Mouse (Mus musculus) heart, embryonic 11.5 days (tissue): ENCODE measurements around the gene Erh. TPM values are rescaled to one million over a fixed set of nuclear protein-coding genes. Genes with fewer than 3 reads are reported as not detected.

ENCODE experiments used
- ATAC-seq: fragments of 200-750 bp; cut with Nextera tagmentation; replicated peaks from 2 replicates; pipeline ENCODE4 v1.8.0; 2017; ENCODE audit warnings: moderate library complexity; ENCODE audit not compliant: insufficient number of reproducible peaks, low FRiP score, low TSS enrichment
- H3K27ac ChIP-seq: fragments of 300-500 bp; sonication (generic); 2 replicates; pipeline ENCODE4 v1.5.1; 2014; ENCODE audit warnings: mild to moderate bottlenecking, low read depth, low read length
- H3K27me3 ChIP-seq: fragments of 300-500 bp; sonication (generic); 2 replicates; pipeline ENCODE4 v1.6.1; 2014; ENCODE audit warnings: mild to moderate bottlenecking, low read length, mixed read lengths; ENCODE audit not compliant: control insufficient read depth, insufficient read depth
- H3K36me3 ChIP-seq: fragments of 300-500 bp; sonication (generic); 2 replicates; pipeline ENCODE4 v1.6.1; 2014; ENCODE audit warnings: mild to moderate bottlenecking, low read length, moderate library complexity, mixed read lengths; ENCODE audit not compliant: control insufficient read depth, insufficient read depth
- H3K4me1 ChIP-seq: fragments of 300-500 bp; sonication (generic); 2 replicates; pipeline ENCODE4 v1.6.1; 2014; ENCODE audit warnings: low read length; ENCODE audit not compliant: control insufficient read depth, insufficient read depth
- H3K4me2 ChIP-seq: fragments of 300-500 bp; sonication (generic); 2 replicates; pipeline ENCODE4 v1.6.1; 2014; ENCODE audit warnings: mild to moderate bottlenecking, moderate library complexity
- H3K4me3 ChIP-seq: fragments of 300-500 bp; sonication (generic); 2 replicates; pipeline ENCODE4 v1.5.1; 2014; ENCODE audit warnings: low read depth, low read length
- H3K9ac ChIP-seq: fragments of 300-500 bp; sonication (generic); 2 replicates; pipeline ENCODE4 v1.6.1; 2014; ENCODE audit warnings: mild to moderate bottlenecking, low read depth, low read length, moderate library complexity
- H3K9me3 ChIP-seq: fragments of 300-500 bp; sonication (generic); replicated peaks from 2 replicates; pipeline ENCODE4 v1.6.1; 2016; ENCODE audit warnings: low read length; ENCODE audit not compliant: control insufficient read depth
- WGBS: fragments of 180-500 bp; shearing (Covaris S2); extraction: QIAGEN DNeasy Blood & Tissue Kit; methylation state at CpG from one replicate; pipeline ENCODE4 v1.1.7; 2014; ENCODE audit not compliant: insufficient replicate concordance; 5-methylcytosine and 5-hydroxymethylcytosine counted together
- polyA plus RNA-seq: library from polyadenylated mRNA; unstranded; fragments of >200 nt; fragmentation: Nextera tagmentation; extraction: Ambion mirVana; gene quantifications from 2 replicates; pipeline ENCODE4 v1.2.1, GENCODE M21; 2014

Erh gene
- polyA plus RNA-seq, 1 experiment from 2014 or later: 169 TPM

- 82% methylated on average over 2 of the region's 2 CpGs for WGBS
- H3K9me3 ChIP-seq: no peaks in the 10 kb centered on the region
- H3K4me2 ChIP-seq: no peak overlapping the region
- no peak overlapping the region for H3K27ac ChIP-seq
- peaks cover 13% of the 10 kb centered on the region for H3K4me1 ChIP-seq
- no peak overlapping the region for H3K4me3 ChIP-seq
- no peaks in the 10 kb centered on the region for H3K27me3 ChIP-seq
- H3K9ac ChIP-seq: no peak overlapping the region
- no peaks in the 10 kb centered on the region for H3K36me3 ChIP-seq
- no peak for ATAC-seq
Measured at GRCm38 (mm10) chr12:80604218-80604617, 39.9 kb downstream of the Erh start.

DNA sequence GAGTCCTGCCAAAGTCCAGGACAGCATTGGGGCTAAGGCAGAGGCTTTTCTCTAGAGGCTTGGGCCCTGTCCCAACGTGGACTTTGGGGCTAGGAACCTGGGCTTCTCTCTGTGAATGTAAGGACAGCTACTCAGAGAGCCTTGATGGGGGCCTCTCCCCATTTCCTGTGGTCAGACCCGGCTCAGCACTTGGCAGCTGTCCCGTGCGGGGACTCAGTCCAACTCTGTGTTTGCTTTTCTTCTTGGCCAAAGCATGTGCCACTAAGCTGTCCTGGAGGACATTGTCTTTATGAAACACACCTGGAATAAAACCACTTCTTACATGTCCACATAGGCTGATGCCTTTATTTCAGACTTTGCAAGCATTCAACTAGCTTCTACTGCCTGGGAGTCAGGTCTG, 40.6 kb downstream of the Erh start:
- H3K36me3 ChIP-seq: no peaks in the 10 kb centered on the region
- H3K9ac ChIP-seq: no peak overlapping the region
- H3K4me1 ChIP-seq: peaks cover 13% of the 10 kb centered on the region
- WGBS: 53% methylated on average over 4 of the region's 4 CpGs
- no peaks in the 10 kb centered on the region for H3K9me3 ChIP-seq
- no peak; the same call in 1 of the 2 replicates for ATAC-seq
- no peaks in the 10 kb centered on the region for H3K27me3 ChIP-seq
- H3K4me3 ChIP-seq: no peak overlapping the region
- no peak overlapping the region for H3K27ac ChIP-seq
- no peak overlapping the region for H3K4me2 ChIP-seq

DNA sequence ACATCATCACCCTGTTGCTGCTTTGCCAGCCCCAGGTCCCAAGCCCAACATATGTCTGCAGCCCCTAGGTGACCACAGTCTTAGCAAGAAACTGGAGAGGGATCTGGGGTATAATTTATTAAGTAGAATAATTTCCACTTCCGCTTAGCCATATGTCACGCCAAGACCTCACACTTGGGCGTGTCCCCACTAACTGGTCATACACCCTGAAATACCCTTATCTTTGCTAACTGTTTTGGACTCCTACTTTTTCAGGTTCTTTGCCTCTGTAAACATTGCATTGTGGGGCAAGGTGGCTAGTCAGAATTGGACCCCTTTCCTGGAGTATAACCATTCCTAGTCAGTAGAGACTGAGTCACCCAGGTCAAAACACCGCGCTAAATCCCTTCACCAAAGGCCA, 41.7 kb downstream of the Erh start:
- Histone ChIP-seq H3K9ac (no peak overlapping the region), H3K4me2 (no peak overlapping the region), H3K27me3 (no peaks in the 10 kb centered on the region), H3K9me3 (no peaks in the 10 kb centered on the region), H3K4me1 (peaks cover 13% of the 10 kb centered on the region), H3K4me3 (no peak overlapping the region), H3K27ac (no peak overlapping the region), H3K36me3 (no peaks in the 10 kb centered on the region)
- 86% methylated on average over 5 of the region's 5 CpGs for WGBS
- no peak for ATAC-seq

DNA sequence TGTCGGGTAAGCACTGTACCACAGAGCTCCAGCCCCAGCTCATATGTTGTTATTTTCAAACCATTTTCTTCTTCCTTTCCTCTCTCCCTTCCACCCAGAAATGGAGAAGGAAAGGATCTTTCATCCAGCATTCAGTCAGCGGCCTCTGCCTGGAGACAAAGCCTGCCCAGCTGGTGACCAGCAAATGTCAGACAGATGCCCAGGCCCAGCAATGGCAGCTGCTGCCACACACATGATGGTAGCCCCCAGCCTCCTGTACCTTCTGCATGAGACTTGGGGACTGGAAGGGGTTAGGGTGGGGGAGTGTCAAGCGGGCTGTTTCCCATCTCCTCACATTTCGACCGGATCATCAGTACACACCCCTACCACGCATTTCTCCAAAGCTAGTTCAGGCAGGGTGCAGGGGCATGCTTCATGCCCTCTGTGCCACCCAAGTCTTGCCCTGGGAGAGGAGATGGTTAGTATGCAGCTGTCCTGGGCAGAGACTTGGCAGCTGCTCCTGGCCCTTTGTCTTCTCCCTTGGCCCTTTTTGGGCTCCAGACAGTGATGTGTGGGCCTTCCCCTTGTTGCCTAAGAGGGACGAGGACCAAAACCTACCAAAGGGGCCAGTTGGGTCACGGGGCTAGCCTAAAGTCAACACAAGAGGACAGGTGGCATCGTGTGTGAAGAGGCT, 42.4 kb downstream of the Erh start:
- ATAC-seq: no peak

GRCm38 (mm10) chr12:80598756-80599155, 45.4 kb downstream of the Erh start:
- Histone ChIP-seq H3K27me3 (no peaks in the 10 kb centered on the region), H3K9me3 (no peaks in the 10 kb centered on the region), H3K27ac (no peak overlapping the region), H3K9ac (no peak overlapping the region), H3K4me3 (no peak overlapping the region), H3K4me2 (no peak overlapping the region), H3K36me3 (no peaks in the 10 kb centered on the region), H3K4me1 (peaks cover 15% of the 10 kb centered on the region)
- ATAC-seq: no peak
- 56% methylated on average over 6 of the region's 6 CpGs for WGBS

More for the DNA sequence above, 42.4 kb downstream of the Erh start:
- Histone ChIP-seq H3K27me3 (no peaks in the 10 kb centered on the region), H3K4me1 (peaks cover 13% of the 10 kb centered on the region), H3K4me3 (no peak overlapping the region), H3K9me3 (no peaks in the 10 kb centered on the region), H3K36me3 (no peaks in the 10 kb centered on the region), H3K27ac (no peak overlapping the region), H3K4me2 (no peak overlapping the region), H3K9ac (no peak overlapping the region)
- 82% methylated on average over 9 of the region's 9 CpGs for WGBS

GRCm38 (mm10) chr12:80598236-80598635, 45.9 kb downstream of the Erh start:
- no peak for ATAC-seq
- H3K9ac ChIP-seq: no peak overlapping the region
- H3K27ac ChIP-seq: no peak overlapping the region
- 43% methylated on average over 7 of the region's 7 CpGs for WGBS
- H3K4me3 ChIP-seq: no peak overlapping the region
- H3K9me3 ChIP-seq: no peaks in the 10 kb centered on the region
- H3K36me3 ChIP-seq: no peaks in the 10 kb centered on the region
- H3K4me1 ChIP-seq: peaks cover 10% of the 10 kb centered on the region
- H3K4me2 ChIP-seq: no peak overlapping the region
- H3K27me3 ChIP-seq: no peaks in the 10 kb centered on the region

- no peaks in the 10 kb centered on the region for H3K36me3 ChIP-seq
- H3K4me3 ChIP-seq: no peak overlapping the region
- no peaks in the 10 kb centered on the region for H3K27me3 ChIP-seq
- no peak for ATAC-seq
- no peak overlapping the region for H3K4me2 ChIP-seq
- 80% methylated on average over 4 of the region's 4 CpGs for WGBS
- H3K9me3 ChIP-seq: no peaks in the 10 kb centered on the region
- H3K27ac ChIP-seq: no peak overlapping the region
- peaks cover 8% of the 10 kb centered on the region for H3K4me1 ChIP-seq
- no peak overlapping the region for H3K9ac ChIP-seq
Measured at GRCm38 (mm10) chr12:80595968-80596367, 48.2 kb downstream of the Erh start.

GRCm38 (mm10) chr12:80595566-80595965, 48.6 kb downstream of the Erh start:
- no peak for ATAC-seq
- no peak overlapping the region for H3K9ac ChIP-seq
- H3K36me3 ChIP-seq: no peaks in the 10 kb centered on the region
- H3K4me1 ChIP-seq: peaks cover 8% of the 10 kb centered on the region
- no peak overlapping the region for H3K4me3 ChIP-seq
- no peak overlapping the region for H3K27ac ChIP-seq
- WGBS: 69% methylated on average over 4 of the region's 4 CpGs
- no peaks in the 10 kb centered on the region for H3K9me3 ChIP-seq
- H3K4me2 ChIP-seq: no peak overlapping the region
- H3K27me3 ChIP-seq: no peaks in the 10 kb centered on the region; the same call in 1 of the 2 replicates

DNA sequence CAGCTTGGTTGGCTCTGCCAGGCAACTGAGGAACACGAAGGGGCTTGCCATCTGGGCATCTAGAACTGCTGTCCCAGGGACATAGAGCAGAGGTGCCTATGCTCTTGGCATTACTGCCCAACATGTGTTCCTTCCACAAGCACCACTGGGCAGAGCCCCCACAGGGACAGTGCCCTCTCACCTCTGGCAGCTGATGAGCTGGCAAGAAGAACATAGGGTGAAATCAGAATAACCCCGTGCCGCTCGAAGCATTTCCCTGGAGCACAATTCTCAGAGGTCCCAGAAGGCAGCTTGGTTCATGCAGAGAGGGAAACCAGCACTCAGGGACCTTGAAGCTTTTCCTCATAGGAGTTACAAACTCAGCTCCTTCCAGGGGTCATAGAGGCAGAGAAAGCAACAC, 49.4 kb downstream of the Erh start:
- Histone ChIP-seq H3K9ac (no peak overlapping the region), H3K9me3 (no peaks in the 10 kb centered on the region), H3K27ac (no peak overlapping the region), H3K27me3 (no peaks in the 10 kb centered on the region; the same call in 1 of the 2 replicates), H3K36me3 (no peaks in the 10 kb centered on the region), H3K4me2 (no peak overlapping the region), H3K4me1 (peaks cover 8% of the 10 kb centered on the region), H3K4me3 (no peak overlapping the region)
- no peak for ATAC-seq
- 87% methylated on average over 4 of the region's 4 CpGs for WGBS
